Mouse (Mus musculus): ENCODE results near the gene Tcl1b3.
"Not testable (repeated sequence)": the region's sequence is repeated elsewhere in the genome, so short reads cannot be mapped to it uniquely, and the experiment has no call there.

The Tcl1b3 gene

GRCm38 (mm10) chr12:105190743-105191142 is at the start of gene Tcl1b3:
Tcl1b3 (plus strand) TSS chr12:105191043.
- not testable (repeated sequence) for DNase-seq

- no peak for DNase-seq
Observed at GRCm38 (mm10) chr12:105143096-105143495, 47.7 kb upstream of the Tcl1b3 start.

- not testable (repeated sequence) for DNase-seq
Observed at GRCm38 (mm10) chr12:105144928-105145327, 45.9 kb upstream of the Tcl1b3 start.

GRCm38 (mm10) chr12:105145714-105146113 is 45.1 kb upstream of the Tcl1b3 start, which contains the start of gene Tcl1b2:
Tcl1b2 (plus strand) TSS chr12:105146014.
- no peak for DNase-seq

DNA sequence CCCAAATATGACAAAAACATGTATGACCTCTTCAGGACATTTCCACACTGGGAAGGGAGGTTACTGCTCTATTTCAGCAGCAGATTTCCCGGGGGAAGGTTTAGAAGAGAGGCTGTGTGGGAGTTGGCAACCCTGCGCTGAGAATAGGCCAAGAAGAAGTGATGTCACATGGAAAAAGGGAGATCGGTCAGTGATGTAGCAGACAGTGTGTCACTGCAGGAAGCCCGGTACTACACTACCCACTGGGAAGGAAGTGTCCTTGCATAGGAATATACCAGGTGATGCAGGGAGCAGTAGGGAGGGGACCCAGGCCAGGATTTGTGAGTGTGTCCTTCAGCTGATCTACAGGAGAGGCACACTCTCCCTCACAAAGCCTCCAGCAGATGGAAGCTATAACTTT is 35.6 kb upstream of the Tcl1b3 start:
- DNase-seq: not testable (repeated sequence)

DNA sequence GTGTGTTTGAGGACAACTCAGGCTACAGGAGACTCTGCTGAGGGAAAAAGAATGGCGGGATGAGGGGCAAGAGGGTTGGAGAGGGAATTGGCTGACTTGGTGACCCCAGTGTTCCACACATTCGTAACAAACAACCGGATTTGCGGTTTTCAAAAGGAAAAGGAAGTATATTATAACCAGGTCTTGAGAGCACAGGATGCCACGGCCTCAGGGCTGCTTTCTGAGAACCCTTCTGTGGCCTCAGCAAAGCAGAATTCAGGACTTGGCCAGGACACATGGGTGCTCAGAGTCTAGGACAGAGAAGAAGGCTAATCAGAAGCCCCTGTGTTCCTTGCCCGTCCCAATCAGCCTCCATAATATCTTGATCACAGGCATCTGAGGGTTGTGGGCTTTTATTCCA is 32.0 kb upstream of the Tcl1b3 start:
- DNase-seq: no peak

DNA sequence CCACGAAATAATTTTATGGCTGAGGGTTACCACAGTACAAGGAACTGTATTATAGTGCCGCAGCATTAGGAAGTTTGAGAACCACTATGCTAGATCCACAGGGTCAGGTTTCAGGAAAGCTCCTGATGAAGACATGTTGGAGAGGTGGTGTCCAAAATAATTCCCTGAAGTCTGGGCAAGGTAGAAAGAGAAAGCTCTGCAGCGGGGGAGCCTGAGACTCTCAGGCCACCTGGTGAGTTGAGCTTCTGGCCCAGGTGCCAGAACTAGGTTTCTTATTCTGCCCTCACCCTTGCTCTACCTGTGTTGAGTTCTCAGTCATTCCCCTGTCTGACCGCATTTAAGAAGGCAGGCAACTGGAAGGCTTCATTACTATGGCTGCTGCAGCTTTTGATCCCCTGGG is 31.5 kb upstream of the Tcl1b3 start, which contains the start of gene Tcl1b1:
Gene Tcl1b1, plus strand, starts transcription at position 301 of the 400 bp plus-strand sequence.
- DNase-seq: no peak

- DNase-seq: no peak
Observed at GRCm38 (mm10) chr12:105166734-105167133, 24.1 kb upstream of the Tcl1b3 start.

DNA sequence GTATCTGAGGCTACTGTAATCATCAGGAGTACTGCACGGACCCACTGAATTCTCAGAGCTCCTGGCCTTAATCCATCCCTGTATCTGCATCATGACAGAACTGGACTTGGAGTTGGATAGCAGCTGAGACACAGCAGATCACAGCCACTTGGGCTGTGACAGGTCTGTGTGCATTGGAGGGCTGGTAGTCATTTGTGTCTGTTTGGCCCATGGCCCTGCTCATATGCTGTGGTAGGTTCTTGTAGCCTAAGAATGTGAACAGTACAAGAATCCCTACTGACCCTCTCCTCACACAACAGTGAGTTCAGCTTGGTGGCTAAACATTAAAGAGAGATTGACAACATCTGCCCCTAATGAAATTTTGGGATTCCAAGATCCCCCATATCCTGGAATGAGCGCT is 17.5 kb upstream of the Tcl1b3 start:
- DNase-seq: no peak

DNA sequence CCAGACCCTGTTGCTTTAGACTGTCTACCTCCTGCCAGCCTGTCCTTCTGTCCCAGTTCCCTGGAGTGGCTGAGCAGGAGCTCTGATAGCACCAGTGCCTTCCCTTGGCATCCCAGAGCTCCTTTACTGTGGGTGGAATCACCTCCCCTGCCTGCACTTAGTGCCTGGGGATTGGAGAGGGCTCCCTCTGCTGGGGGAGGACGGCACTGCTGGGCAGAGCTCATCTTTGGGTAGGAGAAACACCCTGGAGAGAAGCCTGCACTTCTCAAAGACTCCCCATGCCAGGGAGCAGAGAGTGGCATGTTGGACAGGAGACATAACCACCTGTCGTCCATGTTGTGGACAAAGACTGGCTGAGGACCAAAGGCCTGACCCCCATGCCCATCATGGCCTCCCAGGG is 16.5 kb upstream of the Tcl1b3 start:
- DNase-seq: peak; percentile 15

DNA sequence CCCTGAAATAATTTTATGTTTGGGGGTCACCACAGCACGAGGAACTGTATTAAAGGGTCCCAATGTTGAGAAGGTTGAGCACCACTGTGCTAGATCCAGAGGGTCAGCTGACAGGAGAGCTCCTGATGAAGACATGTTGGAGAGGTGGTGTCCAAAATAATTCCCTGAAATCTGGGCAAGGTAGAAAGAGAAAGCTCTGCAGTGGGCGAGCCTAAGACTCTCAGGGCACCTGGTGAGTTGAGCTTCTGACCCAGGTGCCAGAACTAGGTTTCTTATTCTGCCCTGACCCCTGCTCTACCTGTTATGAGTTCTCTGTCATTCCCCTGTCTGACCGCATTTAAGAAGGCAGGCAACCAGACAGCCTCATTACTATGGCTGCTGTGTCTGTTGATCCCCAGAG is 14.8 kb upstream of the Tcl1b3 start, which contains the start of gene Tcl1b5:
Gene Tcl1b5, plus strand, starts transcription at position 301 of the 400 bp plus-strand sequence.
- not testable (repeated sequence) for DNase-seq

DNA sequence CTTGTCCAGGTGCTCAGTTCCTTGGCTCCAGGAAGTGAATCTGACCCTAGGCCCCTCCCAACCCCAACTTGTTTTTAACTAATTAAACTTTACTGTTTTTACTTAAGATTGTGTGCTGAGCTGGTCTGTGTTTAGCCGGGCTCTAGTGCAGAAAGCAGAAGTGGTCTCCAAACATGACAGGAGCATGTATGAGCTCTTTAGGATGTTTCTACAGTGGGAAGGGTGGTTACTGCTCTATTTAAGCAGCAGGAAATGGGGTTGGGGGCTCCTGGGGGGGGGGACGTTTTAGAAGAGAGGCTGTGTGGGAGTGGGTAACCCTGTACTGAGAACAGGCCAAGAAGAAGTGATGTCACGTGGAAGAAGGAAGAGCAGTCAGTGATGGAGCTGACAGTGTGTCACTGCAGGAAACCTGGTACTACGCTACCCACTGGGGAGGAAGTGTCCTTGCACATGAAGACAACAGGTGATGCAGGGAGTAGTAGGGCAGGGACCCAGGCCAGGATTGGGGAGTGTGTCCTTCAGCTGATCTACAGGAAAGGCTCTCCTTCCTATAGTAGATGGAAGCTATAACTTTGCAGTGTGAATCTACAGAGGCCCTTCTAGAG is 9.7 kb upstream of the Tcl1b3 start:
- DNase-seq: not testable (repeated sequence)

DNA sequence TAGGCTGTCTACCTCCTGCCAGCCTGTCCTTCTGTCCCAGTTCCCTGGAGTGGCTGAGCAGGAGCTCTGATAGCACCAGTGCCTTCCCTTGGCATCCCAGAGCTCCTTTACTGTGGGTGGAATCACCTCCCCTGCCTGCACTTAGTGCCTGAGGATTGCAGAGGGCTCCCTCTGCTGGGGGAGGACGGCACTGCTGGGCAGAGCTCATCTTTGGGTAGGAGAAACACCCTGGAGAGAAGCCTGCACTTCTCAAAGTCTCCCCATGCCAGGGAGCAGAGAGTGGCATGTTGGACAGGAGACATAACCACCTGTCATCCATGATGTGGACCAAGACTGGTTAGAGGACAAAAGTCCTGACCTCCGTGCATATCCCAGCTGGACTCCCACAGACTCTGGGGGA is 1.9 kb upstream of the Tcl1b3 start:
- DNase-seq: not testable (repeated sequence)

DNA sequence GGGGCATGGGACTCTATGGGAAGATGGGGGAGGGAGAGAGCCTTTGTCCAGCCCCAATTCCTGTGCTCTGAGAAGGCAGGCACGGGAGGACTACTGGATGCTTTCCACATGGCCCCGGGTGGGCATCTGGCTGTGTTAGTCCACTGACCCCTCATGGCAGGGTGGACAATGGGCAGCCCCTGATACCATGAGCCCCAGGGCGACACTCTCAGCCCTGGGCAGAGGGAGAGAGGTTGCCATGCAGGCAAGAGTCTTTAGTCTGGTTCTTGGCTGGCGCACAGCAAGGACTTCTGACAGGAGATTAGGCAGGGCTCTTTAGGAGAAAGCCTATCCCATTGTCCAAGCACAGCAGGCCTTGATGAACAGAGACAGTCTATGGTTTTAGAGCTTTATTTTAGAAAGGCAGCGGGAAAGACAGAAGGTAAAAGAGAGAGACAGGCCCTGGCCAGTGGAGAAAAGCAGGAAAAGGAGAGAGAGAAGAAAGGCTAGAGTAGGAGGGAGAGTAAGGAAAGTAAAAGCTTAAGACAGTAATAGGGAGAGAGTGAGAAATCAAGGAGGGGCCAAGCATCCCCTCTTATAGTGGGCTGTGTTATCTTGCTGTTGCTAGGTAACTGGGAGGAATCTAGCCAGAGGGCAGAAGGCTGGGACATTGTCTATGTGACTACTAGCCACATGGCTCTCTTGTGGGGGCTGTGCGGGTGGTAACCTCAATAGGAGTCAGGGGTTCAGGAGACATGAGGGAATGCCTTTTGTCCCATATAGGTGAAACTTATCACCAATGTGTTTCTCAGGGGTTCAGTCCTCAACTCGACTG is 9.0 kb downstream of the Tcl1b3 start:
- not testable (repeated sequence) for DNase-seq

DNA sequence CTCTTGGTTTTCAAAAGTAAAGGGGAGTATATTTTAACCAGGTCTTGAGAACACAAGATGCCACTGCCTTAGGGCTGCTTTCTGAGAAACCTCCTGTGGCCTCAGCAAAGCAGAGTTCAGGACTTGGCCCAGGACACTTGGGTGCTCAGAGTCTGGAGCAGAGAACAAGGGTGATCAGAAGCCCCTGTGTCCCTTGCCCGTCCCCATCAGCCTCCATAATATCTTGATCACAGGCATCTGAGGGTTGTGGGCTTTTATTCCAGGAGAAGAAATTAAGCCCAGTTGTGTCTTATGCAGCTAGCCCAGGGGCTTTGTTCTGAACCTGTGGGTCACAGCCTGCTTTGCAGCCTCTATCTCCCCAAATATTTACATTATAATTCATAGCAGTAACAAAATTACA is 10.8 kb downstream of the Tcl1b3 start, which contains the start of gene Tcl1b4:
Gene Tcl1b4, plus strand, starts transcription at position 301 of the 400 bp plus-strand sequence.
- not testable (repeated sequence) for DNase-seq

DNA sequence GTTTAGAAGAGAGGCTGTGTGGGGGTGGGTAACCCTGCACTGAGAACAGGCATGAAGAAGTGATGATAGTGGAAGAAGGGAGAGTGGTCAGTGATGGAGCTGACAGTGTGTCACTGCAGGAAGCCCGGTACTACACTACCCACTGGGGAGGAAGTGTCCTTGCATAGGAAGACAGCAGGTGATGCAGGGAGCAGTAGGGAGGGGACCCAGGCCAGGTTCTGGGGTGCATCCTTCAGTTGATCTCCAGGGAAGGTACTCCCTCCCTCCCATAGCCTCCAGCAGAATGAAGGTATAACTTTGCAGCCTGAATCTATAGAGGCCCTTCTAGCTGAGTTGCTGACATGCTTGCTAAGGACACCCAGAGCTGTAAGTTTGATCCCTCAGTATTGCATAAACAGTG is 16.2 kb downstream of the Tcl1b3 start:
- no peak for DNase-seq

DNA sequence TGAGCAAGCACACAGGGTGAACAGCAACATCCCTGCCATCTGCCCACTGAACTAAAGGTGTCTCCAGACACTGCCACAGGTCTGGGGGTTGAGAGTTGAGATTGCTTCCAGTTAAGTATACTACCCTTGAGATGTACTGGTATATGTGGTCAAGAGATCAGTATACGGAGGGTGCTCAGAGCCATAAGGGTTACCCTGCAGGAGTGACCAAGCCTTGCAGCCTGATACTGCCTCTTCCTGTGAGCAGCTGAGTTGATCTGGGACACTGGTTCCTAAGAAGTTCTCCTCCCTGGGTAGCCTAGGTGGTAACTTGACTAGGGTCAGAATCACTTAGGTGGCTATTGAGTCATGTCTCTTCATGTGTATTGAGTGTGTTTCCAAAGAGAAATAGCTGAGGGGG is 17.6 kb downstream of the Tcl1b3 start:
- no peak for DNase-seq

DNA sequence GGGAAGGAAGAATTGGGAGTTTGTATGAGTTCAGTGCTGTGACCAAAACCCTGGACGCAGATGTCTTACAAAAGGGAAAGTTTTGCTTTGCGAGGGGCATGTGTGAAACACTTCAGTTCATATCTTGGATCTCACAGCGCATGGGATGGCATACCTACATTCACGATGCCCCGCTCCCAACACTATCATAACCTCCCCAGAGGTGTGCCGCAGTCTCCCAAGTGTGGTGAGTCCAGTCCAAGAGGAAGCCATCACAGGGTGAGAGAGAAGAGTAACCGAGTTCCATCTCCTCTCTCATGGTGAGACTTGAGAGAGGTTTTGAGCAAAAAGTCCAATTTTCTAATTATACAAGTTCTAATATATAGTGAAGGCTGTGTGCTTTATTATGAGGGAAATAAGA is 18.4 kb downstream of the Tcl1b3 start:
- no peak for DNase-seq

- no peak for DNase-seq
Observed at GRCm38 (mm10) chr12:105217101-105217760, 26.4 kb downstream of the Tcl1b3 start.

GRCm38 (mm10) chr12:105222601-105223319 is 31.9 kb downstream of the Tcl1b3 start, which contains the start of gene Tcl1:
Tcl1 (minus strand) TSS chr12:105222793.
- no peak for DNase-seq

DNA sequence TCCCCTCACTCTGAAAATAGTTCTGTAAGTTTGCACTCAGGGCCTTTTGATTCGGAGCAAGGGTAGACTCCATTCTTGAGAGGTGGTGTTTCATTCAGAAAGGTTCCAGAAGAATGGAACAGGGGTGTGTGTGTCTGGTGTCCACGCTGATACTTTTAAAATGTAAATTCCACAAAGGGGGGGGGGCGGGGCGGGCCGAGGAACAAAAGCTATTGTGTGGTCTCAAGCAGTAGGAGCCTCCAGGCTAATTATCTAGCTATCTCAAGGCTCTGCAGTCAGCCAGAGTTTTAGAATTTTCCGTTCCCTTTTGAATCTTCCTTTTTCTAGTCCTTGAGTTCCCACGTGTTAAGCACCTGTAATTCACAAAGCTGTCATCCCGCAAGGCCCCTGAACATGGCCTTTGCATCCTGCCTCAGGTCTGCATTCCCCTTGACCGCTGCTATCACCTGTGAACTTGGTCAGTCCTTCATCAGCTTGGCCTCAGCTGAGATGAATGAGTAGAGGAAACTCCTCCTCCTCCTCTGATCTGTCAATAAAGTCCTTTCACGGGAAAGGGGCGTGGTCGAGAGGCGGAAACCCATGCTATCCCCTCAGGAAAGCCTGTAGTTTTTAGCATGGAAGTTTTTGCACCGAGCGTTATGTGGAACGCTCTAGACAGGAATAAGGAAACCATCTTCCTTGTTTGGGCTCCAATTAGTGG is 33.9 kb downstream of the Tcl1b3 start:
- no peak for DNase-seq

- DNase-seq: no peak
Observed at GRCm38 (mm10) chr12:105234362-105234761, 43.5 kb downstream of the Tcl1b3 start.
